Mouse (Mus musculus) intestine, embryonic 16.5 days (tissue): ENCODE measurements around the gene Gm10521. TPM values are rescaled to one million over a fixed set of nuclear protein-coding genes. Genes with fewer than 3 reads are reported as not detected.
"Not testable (repeated sequence)": the region's sequence is repeated elsewhere in the genome, so short reads cannot be mapped to it uniquely, and the experiment has no call there.

Experiments used
- ATAC-seq: fragments of 200-750 bp; cut with Nextera tagmentation; 2 replicates; pipeline ENCODE4 v1.8.0; 2017; ENCODE audit warnings: moderate TSS enrichment, moderate library complexity
- H3K27ac ChIP-seq: fragments of 300-500 bp; sonication (generic); 2 replicates; pipeline ENCODE4 v1.5.1; 2014; ENCODE audit warnings: mild to moderate bottlenecking, low read length
- H3K27me3 ChIP-seq: fragments of 300-500 bp; sonication (generic); replicated peaks from 2 replicates; pipeline ENCODE4 v1.6.1; 2014; ENCODE audit warnings: low read length, control low read depth, mixed read lengths; ENCODE audit not compliant: control insufficient read depth, insufficient read depth
- H3K36me3 ChIP-seq: fragments of 300-500 bp; sonication (generic); 2 replicates; pipeline ENCODE4 v1.6.1; 2014; ENCODE audit warnings: low read length, control low read depth; ENCODE audit not compliant: control insufficient read depth, insufficient read depth
- H3K4me1 ChIP-seq: fragments of 300-500 bp; sonication (generic); 2 replicates; pipeline ENCODE4 v1.6.1; 2014; ENCODE audit warnings: low read length, control low read depth, mixed read lengths; ENCODE audit not compliant: control insufficient read depth, insufficient read depth
- H3K4me2 ChIP-seq: fragments of 300-500 bp; sonication (generic); 2 replicates; pipeline ENCODE4 v1.6.1; 2014; ENCODE audit warnings: low read depth, low read length, control low read depth
- H3K4me3 ChIP-seq: fragments of 300-500 bp; sonication (generic); 2 replicates; pipeline ENCODE4 v1.5.1; 2014; ENCODE audit warnings: mild to moderate bottlenecking, low read length
- H3K9ac ChIP-seq: fragments of 300-500 bp; sonication (generic); 2 replicates; pipeline ENCODE4 v1.6.1; 2014; ENCODE audit warnings: low read depth, low read length
- H3K9me3 ChIP-seq: fragments of 300-500 bp; sonication (generic); 2 replicates; pipeline ENCODE4 v1.6.1; 2016; ENCODE audit warnings: low read length, control low read depth; ENCODE audit not compliant: control insufficient read depth
- WGBS: fragments of 180-500 bp; shearing (Covaris S2); extraction: QIAGEN DNeasy Blood & Tissue Kit; methylation state at CpG from one replicate; pipeline ENCODE4 v1.1.7; 2014; 5-methylcytosine and 5-hydroxymethylcytosine counted together
- polyA plus RNA-seq: library from polyadenylated mRNA; unstranded; fragments of >200 nt; fragmentation: Nextera tagmentation; extraction: Ambion mirVana; gene quantifications from 2 replicates; pipeline ENCODE4 v1.2.1, GENCODE M21; 2015

Gm10521 gene
- not detected in 2 replicates for polyA plus RNA-seq

DNA sequence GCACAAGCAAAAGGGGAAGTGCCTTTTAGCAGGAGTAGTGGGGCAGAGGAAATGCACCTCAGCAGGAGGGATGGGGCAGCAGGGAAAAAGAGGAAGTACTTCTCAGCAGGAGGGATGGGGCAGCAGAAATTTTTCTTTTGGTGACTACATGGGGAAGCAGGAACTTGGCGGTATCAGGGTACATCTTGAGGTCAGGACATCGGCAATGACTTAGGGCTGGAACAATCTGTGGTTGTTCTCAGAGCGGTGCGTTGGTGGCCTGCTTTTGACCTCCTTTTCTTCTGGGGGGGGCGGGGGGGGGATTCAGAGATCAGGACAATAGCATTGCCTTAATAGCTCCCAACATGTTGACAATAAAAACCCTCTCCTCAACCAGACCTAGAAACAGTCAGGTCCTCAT is at the start of gene Gm10521:
TSS of gene Gm10521 (plus strand) at position 301 of the 400 bp plus-strand sequence.
- H3K36me3 ChIP-seq, H3K27ac ChIP-seq, H3K4me3 ChIP-seq, H3K9ac ChIP-seq, ATAC-seq, H3K4me2 ChIP-seq, H3K4me1 ChIP-seq, H3K27me3 ChIP-seq, H3K9me3 ChIP-seq: not testable (repeated sequence)
- WGBS, result 79% methylated on average over 5 of the region's 5 CpGs

DNA sequence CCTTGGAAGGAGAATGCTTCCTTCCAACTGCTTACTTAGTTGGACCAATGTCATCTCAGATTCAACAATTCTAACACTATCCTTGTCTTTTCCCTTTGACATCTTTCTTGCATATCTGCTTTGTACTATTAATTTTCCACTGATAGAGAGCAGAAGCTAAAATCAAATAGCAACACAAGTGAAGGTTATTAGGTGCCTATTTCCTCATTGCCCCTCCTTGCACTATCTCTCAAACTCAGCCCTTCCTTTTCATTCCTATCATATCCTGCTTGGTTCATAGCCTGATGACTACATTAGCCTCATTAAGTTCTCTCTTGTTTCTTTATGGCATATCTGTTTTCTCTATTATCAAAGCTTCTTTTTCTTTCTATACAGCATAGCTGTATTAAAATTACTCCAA is 47.3 kb upstream of the Gm10521 start:
- Histone ChIP-seq H3K36me3 (no peaks in the 10 kb centered on the region), H3K27me3 (no peaks in the 10 kb centered on the region), H3K27ac (no peak overlapping the region), H3K9me3 (no peaks in the 10 kb centered on the region), H3K4me2 (no peak overlapping the region), H3K4me1 (no peaks in the 10 kb centered on the region), H3K4me3 (no peak overlapping the region), H3K9ac (no peak overlapping the region)
- ATAC-seq, result no peak

DNA sequence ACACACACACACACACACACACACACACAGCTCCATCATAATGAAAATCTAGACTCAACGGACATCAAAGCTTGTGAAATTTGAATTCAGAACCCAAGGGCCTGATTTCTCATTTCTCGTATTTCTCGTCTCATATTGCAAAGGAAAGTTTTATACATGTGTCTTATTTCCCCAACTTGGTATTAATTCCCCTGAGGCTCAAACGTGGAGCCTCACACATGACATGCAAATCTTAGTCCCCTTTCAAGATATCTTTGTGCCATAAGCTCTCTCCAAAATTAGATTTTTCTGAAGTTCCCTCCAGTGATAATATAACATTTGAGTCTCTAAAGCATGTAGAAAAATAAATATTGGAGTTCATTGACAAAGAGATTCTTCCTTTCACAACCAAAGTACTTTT is 46.7 kb upstream of the Gm10521 start:
- no peak for ATAC-seq
- Histone ChIP-seq H3K4me1 (no peaks in the 10 kb centered on the region), H3K4me2 (no peak overlapping the region), H3K27ac (no peak overlapping the region), H3K36me3 (no peaks in the 10 kb centered on the region), H3K9ac (no peak overlapping the region), H3K9me3 (no peaks in the 10 kb centered on the region), H3K27me3 (no peaks in the 10 kb centered on the region), H3K4me3 (no peak overlapping the region)
- 86% methylated on average over 4 of the region's 4 CpGs for WGBS

DNA sequence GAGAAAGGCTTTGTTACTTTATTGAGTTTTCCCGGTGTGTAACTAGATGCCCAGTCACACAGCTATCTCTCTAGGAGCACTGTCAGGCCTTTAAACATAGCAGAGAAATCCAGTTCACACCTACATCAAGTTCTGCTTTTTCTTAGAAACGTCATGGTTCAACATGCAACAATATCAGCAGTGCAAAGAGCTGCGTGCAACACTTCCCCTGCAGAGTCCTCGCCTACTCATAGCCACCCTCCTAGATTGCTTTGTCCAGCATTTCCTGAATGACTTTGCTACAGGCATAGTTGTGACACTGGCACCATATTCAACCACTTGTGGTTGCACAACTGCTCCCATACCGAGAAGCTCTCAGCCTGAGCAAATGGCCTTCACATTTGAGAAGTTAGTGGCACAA is 46.0 kb upstream of the Gm10521 start:
- WGBS, result 85% methylated on average over 5 of the region's 5 CpGs
- Histone ChIP-seq H3K27ac (no peak overlapping the region), H3K4me1 (no peaks in the 10 kb centered on the region), H3K9me3 (no peaks in the 10 kb centered on the region), H3K4me3 (no peak overlapping the region), H3K27me3 (no peaks in the 10 kb centered on the region), H3K9ac (no peak overlapping the region), H3K36me3 (no peaks in the 10 kb centered on the region), H3K4me2 (no peak overlapping the region)
- ATAC-seq, result no peak

DNA sequence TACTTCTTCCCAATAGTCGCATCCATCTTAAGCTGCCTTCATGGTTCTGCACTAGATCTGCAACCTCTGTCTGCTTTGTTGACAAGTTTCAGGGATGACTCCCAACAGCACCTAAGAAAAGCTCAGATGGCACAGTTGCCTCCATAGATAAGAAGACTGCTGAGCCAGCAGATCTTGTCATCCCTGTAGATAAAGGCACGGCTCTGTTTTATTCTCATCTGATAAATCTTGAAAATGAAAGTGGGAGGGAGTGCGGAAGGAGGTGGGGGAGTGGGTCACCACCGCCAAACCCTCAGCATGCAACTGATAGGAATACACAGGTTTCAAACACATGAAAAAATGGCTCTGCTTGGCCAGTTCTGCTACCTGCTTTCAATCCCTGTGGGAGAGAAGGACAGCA is 30.0 kb upstream of the Gm10521 start:
- no peak for ATAC-seq
- 81% methylated on average over 4 of the region's 4 CpGs for WGBS

DNA sequence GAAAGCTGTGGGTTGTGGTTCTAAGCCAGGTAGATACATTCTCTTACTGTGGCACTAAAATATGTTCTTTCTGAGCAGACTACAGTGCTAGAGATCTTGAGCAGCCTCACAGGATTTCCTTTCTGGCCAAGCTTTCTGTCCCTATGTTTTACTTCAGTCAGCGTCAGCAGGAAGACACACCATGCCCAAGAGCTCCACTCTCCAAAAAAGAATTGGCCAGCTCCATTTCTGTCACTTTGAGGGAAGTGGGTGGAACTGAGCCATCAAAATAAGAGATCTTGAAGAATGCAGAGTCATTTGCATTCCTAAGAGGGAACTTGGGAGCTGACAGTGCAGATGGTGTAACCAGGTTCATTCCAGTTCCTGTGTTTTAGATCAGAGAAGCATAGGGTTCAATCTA is 8.5 kb upstream of the Gm10521 start:
- Histone ChIP-seq H3K4me2 (no peak overlapping the region), H3K9ac (no peak overlapping the region), H3K36me3 (no peaks in the 10 kb centered on the region), H3K27ac (no peak overlapping the region), H3K27me3 (no peaks in the 10 kb centered on the region), H3K9me3 (no peaks in the 10 kb centered on the region), H3K4me1 (no peaks in the 10 kb centered on the region), H3K4me3 (no peak overlapping the region)
- 85% methylated on average over 1 of the region's 1 CpGs for WGBS
- ATAC-seq, result no peak

More for the DNA sequence above, 30.0 kb upstream of the Gm10521 start:
- no peak overlapping the region for H3K9ac ChIP-seq
- H3K27me3 ChIP-seq, result no peaks in the 10 kb centered on the region
- no peak overlapping the region for H3K4me2 ChIP-seq
- H3K4me1 ChIP-seq, result no peaks in the 10 kb centered on the region
- H3K36me3 ChIP-seq, result no peaks in the 10 kb centered on the region
- no peak overlapping the region for H3K27ac ChIP-seq
- H3K4me3 ChIP-seq, result no peak overlapping the region
- no peaks in the 10 kb centered on the region for H3K9me3 ChIP-seq

DNA sequence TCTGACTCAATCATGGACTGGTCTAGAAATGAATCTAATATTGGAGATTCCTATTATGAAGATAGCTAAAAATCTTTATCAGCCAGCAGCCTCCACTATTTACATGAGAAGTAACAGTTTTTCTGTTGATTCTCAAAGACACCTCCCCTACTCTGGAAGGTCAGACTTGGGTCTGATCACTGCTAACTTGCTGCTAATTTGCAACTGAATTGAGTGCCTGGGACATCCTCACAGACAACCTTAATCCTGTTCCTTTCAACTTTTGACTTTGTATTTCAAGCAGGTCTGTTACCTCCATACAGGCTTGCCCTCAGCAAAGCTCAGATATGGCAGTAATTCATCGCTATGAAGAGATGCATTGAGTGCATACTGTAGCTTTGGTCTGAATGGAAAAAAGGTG is 8.5 kb downstream of the Gm10521 start:
- 86% methylated on average over 1 of the region's 1 CpGs for WGBS
- H3K4me2 ChIP-seq, result no peak overlapping the region
- H3K9ac ChIP-seq, result no peak overlapping the region
- H3K27me3 ChIP-seq, result no peaks in the 10 kb centered on the region
- H3K27ac ChIP-seq, result no peak overlapping the region
- no peaks in the 10 kb centered on the region for H3K9me3 ChIP-seq
- no peak overlapping the region for H3K4me3 ChIP-seq
- H3K36me3 ChIP-seq, result no peaks in the 10 kb centered on the region
- H3K4me1 ChIP-seq, result no peaks in the 10 kb centered on the region
- no peak for ATAC-seq

DNA sequence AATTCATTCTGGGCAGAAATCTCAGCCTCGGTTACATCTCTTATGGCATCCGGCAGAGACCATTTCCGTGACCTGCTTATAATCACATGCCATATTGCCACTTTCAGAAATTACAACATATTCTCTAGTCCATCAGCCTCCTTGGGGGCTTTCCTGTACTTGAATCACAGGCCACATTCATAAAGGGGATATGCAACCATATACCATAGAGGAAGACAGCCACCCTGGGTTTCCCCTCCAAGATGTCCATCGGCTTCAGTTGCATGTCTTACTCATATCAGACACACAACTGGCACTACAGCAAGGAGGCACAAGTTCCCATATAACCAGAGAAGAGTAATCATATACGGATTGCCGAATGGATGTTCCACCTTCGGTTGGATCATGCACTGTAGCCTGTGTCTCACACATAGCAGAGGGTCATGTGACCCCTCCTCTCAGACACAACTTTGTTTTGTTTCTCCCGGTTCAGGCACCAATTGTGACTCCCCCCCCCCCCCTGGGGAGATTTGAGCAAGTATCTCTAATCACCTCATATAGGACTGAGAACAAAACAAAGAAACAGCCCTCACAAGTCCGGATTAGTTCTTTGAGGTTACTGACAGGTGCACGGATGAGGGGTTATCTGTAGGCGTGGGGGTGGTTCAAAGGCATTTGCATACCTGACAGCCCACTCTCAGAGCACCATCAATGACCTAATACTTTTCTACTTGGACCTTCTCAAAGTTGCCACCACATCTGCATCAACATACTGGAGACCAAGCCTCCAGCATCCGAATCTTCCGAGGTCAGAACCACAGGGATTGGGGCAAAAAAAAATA is 20.4 kb downstream of the Gm10521 start:
- no peak overlapping the region for H3K4me3 ChIP-seq
- ATAC-seq, result no peak
- WGBS, result 81% methylated on average over 13 of the region's 13 CpGs
- H3K27me3 ChIP-seq, result no peaks in the 10 kb centered on the region
- no peaks in the 10 kb centered on the region for H3K36me3 ChIP-seq
- H3K4me2 ChIP-seq, result no peak overlapping the region
- H3K9me3 ChIP-seq, result no peaks in the 10 kb centered on the region
- H3K4me1 ChIP-seq, result no peaks in the 10 kb centered on the region
- no peak overlapping the region for H3K27ac ChIP-seq
- H3K9ac ChIP-seq, result no peak overlapping the region

DNA sequence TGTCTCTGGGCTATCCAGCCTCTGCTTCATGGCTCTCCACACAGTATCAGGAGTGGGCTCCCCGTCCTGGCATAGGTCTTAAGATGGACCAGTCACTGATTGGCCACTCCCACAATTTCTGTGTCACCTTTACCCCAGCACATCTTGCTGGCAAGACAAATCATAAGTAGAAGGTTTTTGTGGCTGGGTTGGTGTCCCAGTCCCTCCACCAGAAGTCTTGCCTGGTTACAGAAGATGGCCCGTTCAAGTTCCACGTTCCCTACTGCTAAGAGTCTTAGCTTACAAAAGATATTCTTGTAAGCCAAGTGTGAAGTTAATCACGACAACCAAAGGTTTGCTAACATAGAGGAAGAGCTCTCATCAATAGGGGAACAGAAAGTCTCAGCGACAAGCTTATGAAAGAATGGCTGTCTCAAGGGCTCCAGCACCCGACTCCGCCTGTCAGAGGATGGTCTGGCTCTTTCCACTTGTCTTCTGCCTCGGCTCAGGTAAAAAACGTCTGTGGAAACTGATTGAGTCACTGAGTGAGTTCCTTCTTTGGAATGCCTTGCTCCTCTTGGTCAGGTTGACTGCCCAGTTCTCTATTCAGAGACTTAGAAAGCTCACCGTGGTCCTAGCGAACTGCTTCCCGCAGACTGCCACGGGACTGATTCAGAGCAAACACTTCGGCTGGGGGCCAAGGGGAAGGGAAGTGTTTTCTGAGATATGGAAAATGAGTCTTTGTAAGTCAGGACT is 22.0 kb downstream of the Gm10521 start, which contains the start of gene Slamf6:
TSS of gene Slamf6 (plus strand) at position 211 of the 735 bp plus-strand sequence.
- no peak within 1 kb of the TSS for H3K27ac ChIP-seq
- 69% methylated on average over 14 of the region's 14 CpGs for WGBS
- H3K9me3 ChIP-seq, result no peaks in the 10 kb centered on the region
- no peak within 1 kb of the TSS for H3K9ac ChIP-seq
- ATAC-seq, result no peak
- no peaks in the 10 kb centered on the region for H3K4me1 ChIP-seq
- no peaks in the 10 kb centered on the region for H3K27me3 ChIP-seq
- H3K36me3 ChIP-seq, result no peaks in the 10 kb centered on the region
- no peak within 1 kb of the TSS for H3K4me2 ChIP-seq
- H3K4me3 ChIP-seq, result no peak within 1 kb of the TSS
